Mouse (Mus musculus) adrenal gland, adult 2 months (tissue): ENCODE measurements around the gene 1700029P11Rik. TPM values are rescaled to one million over a fixed set of nuclear protein-coding genes. Genes with fewer than 3 reads are reported as not detected.
"Not testable (repeated sequence)": the region's sequence is repeated elsewhere in the genome, so short reads cannot be mapped to it uniquely, and the experiment has no call there.

Experiments used
- DNase-seq: peaks from one replicate; pipeline ENCODE4 v3.0.0; 2021
- polyA plus RNA-seq: library from polyadenylated mRNA; depleted of rRNA; stranded (reverse); fragments of >200 nt; gene quantifications from 2 replicates; pipeline ENCODE4 v1.2.3, GENCODE M21; 2012
- total RNA-seq, 2 experiments: library from RNA; stranded (reverse); gene quantifications; 2 replicates each; pipeline ENCODE4 v1.2.3; 2021

1700029P11Rik gene
- total and polyA plus RNA-seq, 3 experiments: not detected

GRCm38 (mm10) chr15:81957598-81957997 is 22.7 kb upstream of the 1700029P11Rik start:
- no peak for DNase-seq

DNA sequence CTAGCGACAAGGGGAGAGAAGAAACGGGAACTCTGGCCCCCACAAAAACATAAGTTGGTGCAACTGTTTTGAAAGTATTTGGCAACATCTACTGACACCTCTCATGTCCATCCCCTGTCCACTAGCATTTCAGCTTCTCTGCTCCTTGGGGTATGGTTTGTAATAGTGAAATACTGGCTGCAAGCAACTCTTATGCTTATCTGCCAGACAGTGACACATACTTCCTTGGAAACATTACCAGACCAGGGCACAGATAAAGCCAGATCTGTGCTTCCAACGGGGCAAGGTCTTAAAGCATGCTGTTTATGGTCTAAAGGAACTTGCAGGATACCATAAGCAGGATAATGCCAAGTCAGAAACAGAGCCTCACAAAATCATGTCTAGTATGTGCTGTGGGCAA is 21.4 kb upstream of the 1700029P11Rik start:
- DNase-seq: peak; percentile 41

GRCm38 (mm10) chr15:81960171-81961077 is 19.9 kb upstream of the 1700029P11Rik start, which contains the start of gene Pmm1:
Pmm1 (minus strand) TSS chr15:81960930.
- peak; percentile 99 for DNase-seq

DNA sequence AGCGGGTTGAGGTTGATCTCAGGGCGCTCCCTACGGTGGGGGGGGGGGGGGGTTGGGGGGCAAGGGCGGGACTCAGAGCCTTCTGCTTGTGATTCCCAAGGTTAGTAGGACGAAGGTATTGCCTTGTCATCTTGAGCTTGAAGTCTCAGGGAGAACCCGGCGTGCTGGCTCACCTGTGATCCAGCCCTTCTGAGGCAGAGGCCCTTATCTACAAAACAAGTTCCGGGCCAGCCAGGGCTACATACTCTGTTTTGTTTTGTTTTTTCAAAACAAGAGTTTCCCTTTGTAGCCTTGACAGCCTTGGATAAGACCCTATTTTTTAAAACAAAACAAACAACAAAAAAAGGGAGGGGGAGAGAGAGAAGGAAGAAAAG is 19.3 kb upstream of the 1700029P11Rik start:
- no peak for DNase-seq

DNA sequence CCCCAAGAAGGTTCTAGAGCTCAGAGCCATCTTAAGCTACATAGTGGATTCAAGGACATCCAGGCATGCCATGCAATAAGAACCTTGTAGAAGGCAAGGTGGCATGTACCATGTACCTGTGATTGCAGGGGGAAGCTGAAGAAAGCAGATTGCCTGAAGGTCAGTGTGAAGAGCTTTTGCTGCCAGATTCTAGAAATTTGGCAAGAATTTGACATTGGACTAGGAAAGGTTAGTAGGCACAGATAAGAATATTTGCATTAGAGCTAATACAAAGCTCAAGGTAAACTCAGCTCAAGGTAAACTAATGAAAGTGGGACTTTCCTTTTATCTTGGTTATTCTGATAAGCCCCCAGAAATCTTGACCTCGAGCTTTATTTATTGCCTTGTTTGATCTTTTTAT is 16.1 kb upstream of the 1700029P11Rik start:
- no peak for DNase-seq

GRCm38 (mm10) chr15:81964980-81965545 is 15.3 kb upstream of the 1700029P11Rik start:
- DNase-seq: peak; percentile 54

DNA sequence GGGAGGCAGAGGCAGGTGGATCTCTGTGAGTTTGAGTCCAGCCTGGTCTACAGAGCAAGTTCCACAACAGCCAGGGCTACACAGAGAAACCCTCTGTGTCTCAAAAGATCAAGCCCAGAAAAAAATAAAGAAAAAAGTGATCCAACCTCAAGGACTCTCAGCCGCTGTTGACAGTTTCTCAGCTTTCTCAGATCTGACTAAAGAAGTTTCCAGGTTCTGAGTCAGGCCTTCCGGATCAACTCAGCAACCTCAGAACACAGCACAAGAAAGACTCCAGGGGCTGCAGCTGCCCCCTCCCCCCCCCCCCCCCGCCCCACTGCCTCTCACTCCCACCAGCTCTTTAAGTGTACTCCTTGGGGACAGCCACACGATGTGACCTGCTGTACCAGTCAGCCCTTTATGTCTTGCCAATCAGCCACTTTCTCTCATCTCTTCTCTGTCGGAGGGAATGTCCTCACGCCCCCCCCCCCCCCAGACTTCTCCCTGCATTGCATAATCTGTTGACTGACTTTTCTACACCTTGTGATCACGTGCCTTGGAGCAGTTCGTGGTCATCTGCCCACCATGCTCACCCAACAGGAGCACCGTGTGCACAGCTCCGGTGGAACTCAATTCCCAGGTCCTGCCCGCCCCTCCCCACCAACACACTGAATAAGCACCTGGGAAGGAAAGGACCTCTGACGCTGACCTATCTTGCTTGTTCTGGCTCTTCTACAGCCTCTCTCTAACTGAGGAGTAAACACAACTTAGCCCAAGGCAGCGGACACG is 14.1 kb upstream of the 1700029P11Rik start:
- no peak for DNase-seq

GRCm38 (mm10) chr15:81967821-81968220 is 12.5 kb upstream of the 1700029P11Rik start:
- no peak for DNase-seq

DNA sequence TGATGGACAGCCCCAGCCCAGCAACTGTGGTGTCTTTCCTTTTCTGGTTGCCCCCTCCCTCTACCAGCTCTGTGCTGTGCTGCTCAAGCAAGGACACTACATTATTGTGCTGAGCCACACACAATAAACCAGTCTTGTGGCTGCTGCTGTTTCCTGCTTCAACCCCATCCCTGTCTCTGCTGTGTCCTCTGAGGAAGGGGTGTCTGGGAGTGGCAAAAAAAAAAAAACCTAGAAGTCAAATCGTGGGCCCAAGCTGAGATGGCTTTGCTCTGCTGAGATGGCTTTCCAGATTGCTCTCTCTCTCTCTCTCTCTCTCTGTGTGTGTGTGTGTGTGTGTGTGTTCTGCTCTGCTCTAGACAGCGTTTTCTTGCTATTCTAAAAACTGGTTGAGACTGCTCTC is 11.9 kb upstream of the 1700029P11Rik start:
- no peak for DNase-seq

- DNase-seq: no peak
Measured at GRCm38 (mm10) chr15:81969173-81969572, 11.2 kb upstream of the 1700029P11Rik start.

- not testable (repeated sequence) for DNase-seq
Measured at GRCm38 (mm10) chr15:81969635-81970034, 10.7 kb upstream of the 1700029P11Rik start.

DNA sequence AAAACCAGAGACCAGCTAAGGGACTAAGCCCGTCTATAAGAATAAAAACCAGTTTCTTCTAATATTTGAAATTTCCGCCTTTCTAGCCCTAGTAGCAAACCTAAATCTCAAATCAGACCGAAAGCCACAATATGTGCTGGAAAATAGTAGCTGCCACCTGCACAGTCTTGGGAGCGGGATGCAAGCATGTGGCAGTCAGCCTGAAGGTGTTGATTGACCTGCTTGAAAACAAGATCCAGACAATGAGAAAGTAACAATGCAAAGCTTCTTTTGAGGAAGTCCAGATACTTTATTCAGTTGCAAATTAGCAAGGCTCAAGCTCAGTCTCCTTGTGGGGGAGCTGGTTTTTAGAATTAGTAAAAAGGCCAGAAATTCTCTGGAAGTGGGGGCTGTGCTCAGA is 9.8 kb upstream of the 1700029P11Rik start:
- DNase-seq: not testable (repeated sequence)

DNA sequence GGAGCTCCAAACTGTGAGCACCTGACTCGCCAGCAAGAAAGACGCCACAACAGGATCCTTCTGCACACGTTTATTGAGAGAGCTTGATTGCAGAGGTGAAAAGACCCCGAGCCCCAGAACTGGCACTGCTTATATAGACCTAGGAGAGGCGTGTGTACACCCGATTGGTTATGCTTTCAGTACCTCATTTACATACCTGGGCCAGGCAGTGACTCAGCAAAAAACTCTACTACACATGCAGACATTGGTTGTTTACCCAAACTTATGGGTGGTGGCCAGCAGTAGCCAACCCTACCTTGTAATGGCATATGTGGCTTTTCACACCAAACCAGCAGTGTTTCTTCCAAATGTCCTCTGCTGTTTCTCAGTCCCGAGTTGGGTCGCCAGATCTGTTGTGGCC is 5.2 kb upstream of the 1700029P11Rik start:
- not testable (repeated sequence) for DNase-seq

GRCm38 (mm10) chr15:81982173-81982572 is 1.8 kb downstream of the 1700029P11Rik start:
- no peak for DNase-seq

- DNase-seq: no peak
Measured at GRCm38 (mm10) chr15:81985267-81986161, 5.2 kb downstream of the 1700029P11Rik start.

DNA sequence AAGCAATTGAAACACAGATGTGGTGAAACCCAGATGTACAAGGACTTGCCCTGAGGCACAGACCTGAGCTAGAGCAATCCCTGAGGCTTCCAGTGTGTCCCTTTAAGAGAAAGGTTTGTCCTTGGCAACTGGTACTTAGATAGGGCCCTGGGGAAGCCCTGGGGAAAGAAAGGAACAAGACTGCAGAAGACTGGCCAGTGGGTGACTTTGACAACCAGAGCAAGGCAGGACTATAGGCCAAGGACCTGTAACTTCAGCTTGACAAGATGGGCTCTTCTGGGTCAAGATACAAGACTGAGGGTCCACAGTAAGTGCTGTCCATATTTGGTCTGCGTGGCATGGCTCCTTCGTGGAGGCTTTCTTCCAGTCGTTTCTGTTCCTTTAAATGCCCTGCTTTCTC is 7.3 kb downstream of the 1700029P11Rik start, which contains the start of gene Xrcc6:
TSS of gene Xrcc6 (plus strand) at position 190 of the 400 bp plus-strand sequence.
- no peak for DNase-seq

DNA sequence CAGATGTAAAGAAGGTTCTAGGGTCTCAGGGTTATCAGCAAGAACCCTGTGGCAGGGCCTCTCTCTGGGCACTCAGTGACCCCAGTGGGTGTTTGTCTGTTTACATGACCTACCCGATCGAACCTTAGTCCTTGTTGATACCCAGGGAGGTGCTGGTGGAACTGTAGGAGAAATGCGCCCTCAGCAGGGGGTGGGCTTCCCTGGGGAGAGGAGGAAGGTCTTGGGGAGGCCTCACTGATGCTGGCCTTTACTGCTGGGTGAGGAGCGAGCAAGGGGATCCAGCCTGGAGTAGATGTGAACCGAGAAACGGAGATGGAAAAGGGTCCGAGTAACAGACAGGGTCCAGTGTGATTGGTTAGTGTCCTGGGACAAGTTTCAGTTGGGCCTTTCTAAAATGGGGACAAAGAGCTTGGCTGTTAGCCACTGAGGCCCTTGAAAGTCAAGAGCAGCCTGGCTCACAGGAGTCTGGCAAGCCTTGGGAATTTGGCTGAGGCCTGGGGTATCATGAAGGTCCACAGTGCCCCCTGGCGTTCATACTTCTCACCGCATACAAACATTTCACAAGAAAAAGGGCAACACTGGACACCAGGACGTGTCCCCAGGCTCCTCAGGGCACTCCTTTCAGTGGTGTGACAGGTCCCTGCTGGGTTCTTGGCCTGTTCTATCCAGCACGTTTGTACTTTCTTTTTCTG is 9.2 kb downstream of the 1700029P11Rik start:
- DNase-seq: peak; percentile 93

DNA sequence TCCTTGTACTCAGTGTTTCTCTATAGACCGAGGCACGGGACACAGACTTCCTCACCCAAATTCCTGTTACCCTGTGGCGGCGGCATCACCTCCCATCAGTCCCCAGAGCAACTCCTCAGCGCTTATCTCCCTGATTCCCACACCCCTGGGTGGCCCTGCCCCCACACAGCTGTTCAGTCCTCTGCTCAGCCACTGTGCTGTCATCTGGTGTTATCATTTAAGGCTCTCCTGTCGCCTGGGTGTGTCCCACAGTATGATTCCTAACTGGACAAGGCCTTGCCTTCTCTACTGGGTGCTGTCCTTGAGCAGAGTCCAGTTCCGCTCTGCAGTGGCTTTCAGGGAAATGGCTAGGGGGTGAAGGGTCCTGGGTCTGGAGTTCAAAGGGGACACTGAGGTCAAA is 10.2 kb downstream of the 1700029P11Rik start:
- peak; percentile 49 for DNase-seq

DNA sequence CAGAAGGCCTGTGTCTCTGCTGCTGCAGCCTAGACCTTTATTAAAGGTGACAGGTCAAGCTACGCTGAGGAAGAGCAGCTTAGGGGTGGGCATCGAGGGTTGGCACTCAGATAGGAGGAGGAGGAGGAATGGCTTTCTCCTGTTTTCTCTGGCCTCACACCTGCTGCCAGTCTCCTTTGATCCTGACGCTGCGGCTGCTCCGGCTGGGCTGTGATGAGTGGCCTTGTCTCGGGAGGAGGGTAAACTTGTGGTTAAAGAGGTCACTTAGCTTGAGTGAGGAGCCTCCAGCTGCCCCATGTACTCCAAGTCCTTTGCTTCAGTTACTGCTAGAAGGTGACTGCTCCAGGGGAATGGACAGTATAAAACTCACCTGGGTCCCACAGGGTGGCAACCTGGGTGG is 13.7 kb downstream of the 1700029P11Rik start:
- DNase-seq: peak; percentile 45

DNA sequence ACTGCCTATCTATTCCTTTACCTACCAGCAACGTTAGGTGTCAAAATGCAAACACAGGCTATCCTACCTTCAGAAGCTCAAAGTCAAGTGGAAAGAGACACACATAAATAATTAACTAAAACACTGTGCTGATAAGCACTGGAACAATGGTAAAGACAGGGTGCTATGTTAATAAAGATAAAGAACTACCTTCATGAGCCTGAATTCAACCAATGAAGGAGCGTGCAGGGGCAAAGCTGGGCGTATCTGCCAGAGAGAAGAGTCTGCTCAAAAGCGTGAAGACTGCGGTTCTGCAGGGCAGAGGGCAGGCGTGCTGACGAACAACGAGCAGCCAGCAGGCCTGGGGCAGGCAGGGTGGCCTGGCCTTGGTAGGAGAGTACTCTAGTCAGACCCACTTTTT is 23.9 kb downstream of the 1700029P11Rik start:
- no peak for DNase-seq

GRCm38 (mm10) chr15:82011947-82012346 is 31.6 kb downstream of the 1700029P11Rik start:
- peak; percentile 48 for DNase-seq
